Mouse (Mus musculus) brain, adult 2 months (tissue): ENCODE results near the gene Olfr1276.

Experiments
- DNase-seq: peaks from one replicate; pipeline ENCODE4 v3.0.0; 2011; ENCODE audit warnings: low read depth, low spot score

The Olfr1276 gene

GRCm38 (mm10) chr2:111254216-111254615 lies at the start of gene Olfr1276:
Gene Olfr1276 (plus strand): TSS chr2:111254516.
- no peak for DNase-seq

GRCm38 (mm10) chr2:111229502-111229901 lies 24.8 kb upstream of the Olfr1276 start, which contains the start of gene 4930430A15Rik:
Gene 4930430A15Rik (minus strand): TSS chr2:111229602.
- no peak for DNase-seq

GRCm38 (mm10) chr2:111235186-111235585 lies 19.1 kb upstream of the Olfr1276 start, which contains the start of gene Olfr1275:
Gene Olfr1275 (minus strand): TSS chr2:111235286.
- no peak for DNase-seq

GRCm38 (mm10) chr2:111274006-111274405 lies 19.7 kb downstream of the Olfr1276 start, which contains the start of gene Olfr1277:
Gene Olfr1277 (minus strand): TSS chr2:111274106.
- peak; percentile 1 for DNase-seq

GRCm38 (mm10) chr2:111289836-111290235 lies 35.5 kb downstream of the Olfr1276 start, which contains the start of gene Olfr1278:
Gene Olfr1278 (plus strand): TSS chr2:111290136.
- DNase-seq = no peak

- no peak for DNase-seq
These were observed 44.2 kb downstream of the Olfr1276 start for GRCm38 (mm10) chr2:111298541-111298940.

GRCm38 (mm10) chr2:111300374-111300773 lies 46.1 kb downstream of the Olfr1276 start, which contains the start of gene Olfr1279:
Gene Olfr1279 (plus strand): TSS chr2:111300635.
- peak; percentile 37 for DNase-seq
